Mouse (Mus musculus) neural tube, postnatal 0 days (tissue): Measurements from ENCODE around the gene Mlh3. TPM values are rescaled to one million over a fixed set of nuclear protein-coding genes. Genes with fewer than 3 reads are reported as not detected.

Experiments
- microRNA-seq: library from miRNA; unstranded; fragments of <30 nt; microRNA quantifications from one replicate; pipeline ENCODE4, GENCODE M21; 2016
- polyA plus RNA-seq: library from polyadenylated mRNA; unstranded; fragments of >200 nt; fragmentation: Nextera tagmentation; extraction: Ambion mirVana; gene quantifications from 2 replicates; pipeline ENCODE4 v1.2.1, GENCODE M21; 2015

Gene Mlh3
- polyA plus RNA-seq, result 6.9 and 7.2 TPM in 2 replicates

DNA sequence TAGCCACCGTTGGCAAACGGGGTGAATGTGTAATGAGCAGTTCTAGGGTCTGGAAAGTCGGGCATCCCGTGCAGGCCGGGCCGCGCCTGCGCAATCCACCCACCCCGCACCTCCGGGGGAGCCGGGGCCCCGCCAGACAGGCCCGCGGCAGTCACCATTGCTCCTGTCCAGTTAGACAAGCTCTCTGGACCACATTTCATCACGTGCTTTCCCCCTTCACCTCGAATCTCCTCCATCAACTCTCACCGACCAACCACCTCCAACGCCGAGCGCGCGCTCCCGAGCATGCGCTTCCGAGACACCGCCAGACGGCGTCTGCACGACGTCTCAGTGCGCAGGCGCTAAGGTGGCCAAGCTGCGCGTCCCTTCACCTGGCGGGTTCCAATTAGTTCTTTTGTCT is at the start of gene Mlh3:
Gene Mlh3, minus strand, starts transcription at position 281 of the 400 bp plus-strand sequence.

GRCm38 (mm10) chr12:85288486-85289156 is 18.2 kb upstream of the Mlh3 start, which contains the start of gene Zc2hc1c:
Gene Zc2hc1c (plus strand): TSS chr12:85288591.

DNA sequence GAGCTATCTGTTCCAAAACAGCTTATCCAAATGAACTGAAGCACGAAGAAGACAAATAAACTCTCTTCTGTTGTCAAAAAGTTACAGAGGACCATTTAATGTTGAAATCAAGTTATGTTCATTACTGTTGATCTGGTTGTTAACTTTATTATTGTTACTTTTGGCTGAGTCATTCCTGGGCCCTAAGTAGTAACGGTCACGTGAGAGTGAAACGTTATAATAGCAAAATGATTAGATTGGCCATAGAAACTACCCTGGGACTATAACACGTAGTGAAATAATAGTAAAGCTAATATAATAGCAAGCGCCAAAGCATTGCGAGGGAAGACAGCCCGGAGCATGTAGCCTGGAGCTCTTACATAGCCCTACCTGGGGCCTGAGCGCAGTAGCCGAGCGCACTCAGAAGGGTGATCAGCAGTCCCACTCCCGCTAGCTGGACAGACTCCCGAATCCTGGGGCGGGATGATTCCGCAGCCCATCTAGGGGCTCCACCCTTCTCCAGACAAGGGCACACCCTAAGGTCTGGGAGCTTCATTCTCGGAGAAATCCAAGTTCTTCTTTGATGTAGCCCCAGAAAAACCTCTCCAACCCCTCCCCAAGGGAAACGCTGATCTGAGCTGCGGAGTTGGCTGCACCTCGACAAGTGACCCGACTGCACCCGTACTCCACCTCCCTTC is 17.5 kb upstream of the Mlh3 start, which contains the start of gene Acyp1:
Gene Acyp1, minus strand, starts transcription at position 630 of the 677 bp plus-strand sequence.

DNA sequence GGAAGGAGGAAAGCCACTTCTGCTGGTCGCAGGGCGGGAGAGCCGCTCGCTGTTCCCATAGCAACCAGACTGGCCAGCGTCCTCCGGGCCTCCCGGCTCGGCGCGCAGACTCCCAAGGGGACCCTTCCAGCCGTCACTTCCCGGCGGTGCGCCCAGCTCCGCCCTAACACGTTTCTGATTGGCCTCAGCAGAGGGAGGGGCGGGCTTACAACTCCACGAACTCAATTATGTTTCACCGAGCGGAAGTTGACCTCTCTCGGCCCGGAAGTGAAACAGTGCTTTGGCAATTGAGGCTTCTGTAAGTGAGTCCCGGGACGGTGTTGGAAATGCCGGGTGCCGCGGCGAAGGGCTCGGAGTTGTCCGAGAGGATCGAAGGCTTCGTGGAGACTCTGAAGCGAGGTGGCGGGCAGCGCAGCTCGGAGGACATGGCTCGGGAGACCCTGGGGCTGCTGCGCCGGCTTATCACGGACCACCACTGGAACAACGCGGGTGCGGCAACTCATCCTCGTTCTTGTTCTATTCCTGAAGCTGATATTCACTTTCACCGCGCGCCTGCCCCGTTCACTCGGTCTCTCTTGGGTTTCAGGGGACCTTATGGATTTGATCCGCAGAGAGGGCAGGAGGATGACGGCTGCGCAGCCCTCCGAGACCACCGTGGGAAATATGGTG is 51.0 kb downstream of the Mlh3 start, which contains the start of gene Eif2b2:
Gene Eif2b2, plus strand, starts transcription at position 246 of the 669 bp plus-strand sequence.

Small RNA genes within 50 kb of the gene (microRNA-seq; reads per million reads assigned to microRNA genes)
- gene Mir6938, result not detected

Other genes with a start within 250 kb of the Mlh3 start
- 2.1 and 2.4 TPM in 2 replicates for gene Prox2, start 159.8 kb downstream of the Mlh3 start, polyA plus RNA-seq
- 105 and 113 TPM in 2 replicates for gene Dlst, start 159.8 kb downstream of the Mlh3 start, polyA plus RNA-seq
- gene Rps6kl1, start 119.3 kb downstream of the Mlh3 start, polyA plus RNA-seq, result 32.5 and 35.1 TPM in 2 replicates
- 10.6 and 13.1 TPM in 2 replicates for gene Pgf, start 92.8 kb downstream of the Mlh3 start, polyA plus RNA-seq
- 65.8 and 80.2 TPM in 2 replicates for gene Eif2b2, start 51.1 kb downstream of the Mlh3 start, polyA plus RNA-seq
- gene Acyp1, start 17.8 kb upstream of the Mlh3 start, polyA plus RNA-seq, result 50.0 and 56.5 TPM in 2 replicates
- gene Zc2hc1c, start 18.0 kb upstream of the Mlh3 start, polyA plus RNA-seq, result 1.5 TPM in 2 replicates
- gene Nek9, start 68.8 kb upstream of the Mlh3 start, polyA plus RNA-seq, result 9.0 and 9.6 TPM in 2 replicates
- gene Tmed10, start 104.2 kb upstream of the Mlh3 start, polyA plus RNA-seq, result 224 and 250 TPM in 2 replicates
- gene Fos, start 203.3 kb upstream of the Mlh3 start, polyA plus RNA-seq, result 10.7 and 13.1 TPM in 2 replicates